Mouse (Mus musculus) monocyte, adult 5-6 weeks (primary cell): ENCODE measurements around the gene Nlk. TPM values are rescaled to one million over a fixed set of nuclear protein-coding genes. Genes with fewer than 3 reads are reported as not detected.
"Not testable (repeated sequence)": the region's sequence is repeated elsewhere in the genome, so short reads cannot be mapped to it uniquely, and the experiment has no call there.

Experiments
- ATAC-seq: fragments of 153-309, 156-312 bp; replicated peaks from 2 replicates; pipeline ENCODE4 v1.8.0; 2017; ENCODE audit warnings: mild to moderate bottlenecking; ENCODE audit not compliant: low TSS enrichment, insufficient number of reproducible peaks, severe bottlenecking, poor library complexity, low FRiP score
- total RNA-seq: library from RNA; stranded (forward); fragments of 200-1000, 200-491, 200-594 nt; gene quantifications from 3 replicates; pipeline ENCODE4 v1.2.3, GENCODE M21; 2017

Gene Nlk
- total RNA-seq, 1 experiment from 2014 or later, result 22.7 TPM

DNA sequence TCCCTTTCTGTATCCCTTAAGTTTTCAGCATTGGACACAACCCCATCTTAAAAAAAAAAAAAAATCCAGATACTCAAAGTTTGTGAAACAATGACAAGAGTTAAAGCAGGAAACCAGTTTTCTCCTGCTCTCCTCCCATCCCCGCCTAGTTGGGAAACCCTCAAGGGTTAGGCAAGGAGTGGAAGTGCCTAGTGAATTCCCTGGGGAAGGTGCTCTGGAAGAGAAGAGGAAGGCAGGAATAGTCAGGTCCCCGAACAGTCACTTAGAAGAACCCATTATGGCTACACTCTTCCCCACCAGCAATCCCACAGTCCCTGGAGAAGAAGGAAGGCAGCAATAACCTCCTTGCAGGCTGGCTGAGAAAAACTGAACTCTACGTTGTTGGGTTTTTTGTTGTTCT, 2.9 kb downstream of the Nlk start:
- no peak for ATAC-seq

DNA sequence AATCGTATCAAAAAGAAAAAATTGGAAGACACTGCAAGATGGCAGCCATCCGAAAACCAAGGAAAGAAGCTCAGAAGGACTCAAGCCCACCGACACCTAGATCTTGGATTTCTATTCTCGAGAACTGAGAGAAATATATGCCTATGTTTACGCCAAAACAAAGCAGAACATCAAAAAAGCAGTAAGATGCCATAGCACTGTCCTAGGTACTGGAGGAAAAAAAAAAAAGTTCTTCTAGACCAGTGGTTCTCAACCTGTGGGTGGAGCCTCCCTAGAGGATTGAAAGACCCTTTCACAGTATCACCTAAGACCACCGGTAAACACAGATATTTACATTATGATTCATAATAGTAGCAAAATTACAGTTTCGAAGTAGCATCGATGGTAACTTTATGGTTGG, 3.9 kb downstream of the Nlk start:
- ATAC-seq, result no peak

DNA sequence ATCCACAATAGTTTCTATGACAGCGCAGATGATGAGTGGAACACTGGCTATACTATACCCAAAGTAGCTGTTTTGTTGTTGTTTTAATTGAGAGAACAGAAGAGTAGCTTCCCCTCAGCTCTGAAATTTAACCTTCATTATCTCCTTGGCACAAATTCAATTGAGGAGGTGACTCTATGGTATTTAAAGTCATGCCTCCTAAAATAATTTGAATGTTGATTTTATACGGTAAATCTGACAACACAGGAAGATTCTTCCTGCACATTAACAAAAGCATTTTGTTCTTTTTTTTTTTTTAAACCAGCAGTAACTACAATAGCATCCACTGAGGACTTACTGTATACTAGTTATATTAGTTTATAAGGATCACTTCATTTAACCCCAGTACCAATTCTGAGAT, 6.0 kb downstream of the Nlk start:
- ATAC-seq, result no peak

DNA sequence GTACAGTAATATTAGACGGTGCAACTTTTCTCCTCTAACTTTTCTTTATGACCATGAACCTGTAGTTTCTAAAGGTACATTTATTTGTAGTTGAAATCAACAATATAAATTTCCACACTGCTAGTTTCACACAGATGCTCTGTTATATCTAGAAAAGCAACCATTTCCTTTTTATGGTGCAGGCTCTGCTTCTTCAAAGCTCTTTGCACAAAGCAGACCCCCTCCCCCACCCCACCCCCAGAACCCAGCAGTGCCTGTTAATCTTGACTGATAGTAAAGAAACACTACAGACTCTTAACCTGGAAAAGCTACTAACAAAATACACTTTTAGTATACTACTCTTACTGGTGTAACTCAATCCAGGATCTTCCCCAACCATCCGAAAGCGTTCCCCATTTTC, 6.6 kb downstream of the Nlk start:
- ATAC-seq, result no peak

DNA sequence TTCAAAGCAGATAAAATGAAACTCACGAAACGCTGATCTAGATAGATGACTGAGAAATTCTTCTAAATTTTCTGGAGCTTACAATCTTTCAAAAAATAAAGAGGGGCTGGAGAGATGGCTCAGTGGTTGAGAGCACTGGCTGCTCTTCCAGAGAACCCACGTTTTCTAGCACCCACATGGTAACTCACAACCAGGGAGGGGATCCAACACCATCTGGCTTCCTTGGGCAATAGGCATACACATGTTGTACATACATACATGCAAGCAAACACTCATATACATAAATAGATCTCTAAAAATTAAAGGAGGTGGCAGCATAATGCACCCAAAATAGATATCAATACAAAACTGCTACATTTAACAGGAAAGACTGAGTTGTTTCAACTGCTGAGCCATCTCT, 16.1 kb downstream of the Nlk start:
- ATAC-seq, result no peak

DNA sequence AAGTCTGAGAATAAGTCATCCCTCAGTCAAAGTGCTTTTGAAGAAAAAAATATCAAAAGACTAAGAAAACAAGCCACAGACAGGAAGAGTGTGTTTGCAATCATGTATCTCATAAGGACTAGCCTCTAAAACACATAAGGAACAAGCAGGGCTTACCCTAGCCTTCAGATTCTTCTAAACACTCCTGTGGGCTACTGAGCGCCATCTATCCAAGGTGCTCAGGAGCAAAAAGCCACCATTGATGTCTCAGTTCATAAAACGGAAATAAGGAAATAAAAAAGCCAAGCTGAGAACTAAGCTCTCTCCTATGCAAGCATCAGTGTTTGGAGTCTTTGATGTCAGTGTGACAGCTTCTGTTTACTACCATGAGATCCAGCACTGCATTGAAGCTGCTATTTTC, 18.4 kb downstream of the Nlk start:
- no peak for ATAC-seq

DNA sequence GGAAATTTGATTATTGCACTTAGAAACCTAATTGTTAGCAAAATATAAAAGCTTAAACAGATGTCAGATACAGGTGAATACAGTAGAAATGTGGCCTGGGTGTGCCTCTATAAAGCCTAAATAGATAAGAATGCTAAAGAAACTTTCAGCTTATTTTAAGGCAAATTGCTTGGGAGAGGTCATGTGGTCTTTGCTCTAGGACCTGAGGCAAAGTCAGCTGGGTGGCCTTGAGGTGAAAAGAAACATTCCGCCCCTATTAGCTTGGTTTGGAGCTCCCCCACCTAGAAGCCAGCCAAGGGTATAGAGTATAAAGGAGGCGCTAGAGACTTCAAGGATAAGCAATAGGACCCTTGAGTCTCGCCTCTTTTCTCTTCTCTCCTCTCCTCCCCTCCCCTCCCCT, 28.5 kb downstream of the Nlk start:
- ATAC-seq, result no peak

DNA sequence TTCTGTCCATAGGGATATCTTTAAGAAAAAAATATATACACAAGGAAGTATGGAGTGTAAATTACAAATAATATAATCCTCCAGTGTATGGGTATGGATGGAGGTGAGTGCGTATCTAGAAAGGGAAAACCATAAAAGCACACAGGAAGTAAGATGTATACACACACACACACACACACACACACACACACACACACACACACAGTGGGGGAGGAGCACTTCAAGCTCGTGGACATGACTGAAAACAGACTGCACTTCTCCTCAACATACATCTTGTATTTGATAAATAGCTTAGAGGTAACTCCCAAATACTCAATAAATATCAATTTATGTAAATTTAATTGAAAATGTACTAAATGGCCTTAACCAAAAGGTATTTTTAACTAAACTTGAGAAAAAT, 32.3 kb downstream of the Nlk start:
- no peak for ATAC-seq

DNA sequence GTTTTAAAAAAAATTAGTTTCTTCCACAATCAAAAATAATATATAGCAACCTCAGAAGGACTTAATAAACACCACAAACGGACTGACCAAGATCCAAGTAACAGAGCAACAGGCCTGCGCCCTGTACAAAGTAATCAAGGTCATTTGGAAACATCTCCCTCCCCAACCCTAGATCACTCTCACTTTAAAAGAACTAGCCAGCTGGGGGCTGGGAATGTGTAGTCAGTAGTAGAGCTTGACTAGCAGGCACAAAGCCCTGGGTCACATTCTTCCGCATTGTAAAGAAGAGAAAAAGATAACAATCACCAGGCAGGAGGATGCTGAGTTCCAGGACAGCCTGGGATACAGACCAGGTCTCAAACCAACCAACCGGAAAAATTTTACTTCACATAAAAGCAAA, 33.3 kb downstream of the Nlk start:
- ATAC-seq, result no peak

DNA sequence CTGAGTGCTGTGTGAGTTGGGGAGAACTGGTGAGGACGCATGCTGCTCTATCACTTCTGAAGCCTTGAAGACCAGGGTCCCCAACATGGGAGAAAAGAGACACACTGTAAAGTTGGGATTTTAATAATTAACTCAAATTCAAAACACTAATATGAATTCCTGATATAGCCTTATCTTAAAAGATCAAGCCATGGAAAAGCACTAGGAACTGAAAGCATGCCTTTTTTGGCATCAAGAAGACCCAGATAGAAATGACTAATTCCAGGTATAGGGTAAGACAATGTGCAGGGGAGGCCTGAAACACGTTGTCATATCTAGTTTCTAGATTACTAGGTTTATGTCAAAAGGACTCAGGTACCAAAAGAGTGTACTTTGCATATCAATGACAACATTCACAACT, 48.0 kb downstream of the Nlk start:
- no peak for ATAC-seq

DNA sequence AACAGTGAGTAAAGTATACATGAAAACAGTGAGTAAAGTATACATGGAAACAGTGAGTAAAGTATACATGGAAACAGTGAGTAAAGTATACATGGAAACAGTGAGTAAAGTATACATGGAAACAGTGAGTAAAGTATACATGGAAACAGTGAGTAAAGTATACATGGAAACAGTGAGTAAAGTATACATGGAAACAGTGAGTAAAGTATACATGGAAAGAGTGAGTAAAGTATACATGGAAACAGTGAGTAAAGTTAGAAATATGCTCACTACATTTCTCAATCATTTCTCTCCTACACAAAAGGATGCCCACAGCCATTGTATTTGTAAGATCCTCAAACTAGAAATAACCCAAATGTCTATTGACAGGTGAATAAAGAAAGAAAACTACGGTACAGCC, 48.8 kb downstream of the Nlk start:
- not testable (repeated sequence) for ATAC-seq

DNA sequence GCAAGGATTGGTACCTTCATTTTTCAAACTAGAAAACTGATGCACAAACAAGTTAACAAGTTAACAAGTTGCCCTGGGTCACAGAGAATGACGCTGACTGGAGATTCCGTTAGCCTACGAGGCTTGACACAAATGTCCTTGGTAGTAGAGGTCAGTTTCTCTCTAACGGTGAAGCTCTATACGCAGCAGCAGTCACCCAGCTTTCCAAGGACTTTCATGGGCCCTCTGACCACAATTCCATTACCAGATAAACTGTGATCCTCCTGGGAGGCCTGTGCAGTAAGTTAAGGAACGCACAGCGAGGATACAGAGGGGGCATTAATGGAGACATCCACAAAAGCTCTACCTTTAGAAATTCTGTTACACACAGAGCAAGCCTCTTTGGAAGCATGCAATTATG, 53.4 kb downstream of the Nlk start:
- no peak for ATAC-seq

DNA sequence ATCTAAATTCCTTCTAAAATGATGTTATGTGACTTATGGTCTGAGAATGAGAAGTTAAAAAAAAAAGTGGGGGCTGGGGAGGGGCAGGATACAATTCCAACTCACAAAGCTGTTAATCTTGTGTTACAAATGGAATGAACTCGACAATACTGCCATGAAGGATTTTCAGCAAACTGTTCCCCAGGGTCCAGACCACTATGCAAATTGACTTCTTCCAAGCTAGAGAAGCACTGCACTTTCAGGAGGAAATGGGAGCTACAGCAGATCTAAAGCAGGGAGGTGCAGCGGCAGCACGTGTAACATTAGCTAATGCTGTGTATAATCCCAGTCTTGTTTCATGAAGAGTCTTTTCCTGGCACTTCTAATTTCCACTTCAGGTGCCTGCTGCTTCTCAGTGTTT, 55.0 kb downstream of the Nlk start:
- no peak for ATAC-seq

DNA sequence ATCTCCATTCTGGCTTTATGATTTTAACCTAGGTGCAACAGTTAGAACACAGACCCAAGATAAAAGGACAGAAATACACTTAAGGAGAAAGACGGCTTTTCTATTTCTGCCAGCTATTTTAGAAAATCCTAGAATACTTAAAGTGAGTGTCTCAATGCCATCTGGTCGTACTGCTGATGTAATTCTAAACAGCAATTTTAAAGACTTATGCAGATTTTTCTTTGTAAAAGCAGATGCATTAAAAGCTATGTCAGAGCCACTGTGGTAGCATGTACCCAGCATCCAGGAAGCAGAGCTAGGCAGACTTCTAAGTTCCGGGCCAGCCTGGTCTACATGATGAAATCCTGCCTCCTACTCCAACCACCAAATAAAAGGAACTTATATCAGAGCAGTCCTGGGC, 56.1 kb downstream of the Nlk start:
- no peak for ATAC-seq

DNA sequence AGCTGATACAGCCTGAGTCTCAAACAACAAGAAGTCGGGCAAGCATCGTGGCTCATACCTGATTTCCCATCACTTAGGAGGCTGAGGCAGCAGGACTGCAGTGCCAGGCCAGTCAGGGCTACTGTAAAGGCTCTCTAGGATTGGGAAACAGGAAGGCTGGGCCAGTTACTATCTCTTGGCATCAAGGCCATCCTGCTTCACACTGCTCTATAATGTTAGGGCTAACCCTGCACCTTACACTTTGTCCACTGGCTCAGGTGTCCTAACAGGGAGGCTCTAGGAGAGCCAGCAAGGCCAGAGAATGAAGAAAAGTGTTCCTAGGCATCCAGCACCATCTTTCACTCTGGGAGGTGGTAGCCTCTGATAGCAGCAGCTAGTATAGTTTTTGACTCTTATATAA, 64.4 kb downstream of the Nlk start:
- ATAC-seq, result no peak

DNA sequence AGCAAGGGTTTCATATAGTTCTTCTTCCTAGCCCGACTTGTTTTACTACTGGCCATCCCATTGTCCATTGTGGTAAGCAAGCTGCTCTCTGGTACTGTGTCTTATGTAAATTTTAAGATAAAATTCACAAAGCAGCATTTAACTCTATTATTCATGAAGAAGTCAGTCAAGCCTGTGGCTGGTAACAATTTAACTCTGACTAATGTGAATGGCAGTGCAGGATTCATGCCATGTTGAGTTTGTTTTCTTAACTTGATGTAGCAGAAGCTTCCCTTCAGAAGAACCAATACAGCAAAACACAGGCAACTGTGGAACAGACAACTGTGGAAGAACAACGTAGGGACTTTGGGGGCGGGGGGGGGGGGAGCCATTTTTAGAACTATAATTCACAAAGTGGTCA, 68.3 kb downstream of the Nlk start:
- ATAC-seq, result no peak

DNA sequence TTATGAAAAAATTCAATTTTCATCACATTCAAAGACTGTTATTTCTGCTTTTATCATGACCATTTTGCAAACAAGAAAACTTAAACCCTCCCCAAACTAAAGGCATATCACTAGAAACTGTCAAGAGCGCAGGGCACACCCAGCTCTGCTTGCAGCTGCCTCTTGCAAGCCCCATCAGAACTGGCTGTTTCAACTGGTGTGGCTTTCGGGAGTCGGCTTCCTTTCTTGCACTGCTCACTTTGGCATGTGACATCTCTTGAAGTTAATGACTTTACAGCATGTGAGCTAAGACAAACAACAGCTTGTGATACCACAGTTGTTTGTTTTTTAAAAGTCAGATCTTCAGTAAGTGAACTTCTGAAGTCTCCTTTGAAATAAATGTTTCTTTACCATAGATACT, 72.8 kb downstream of the Nlk start:
- ATAC-seq, result no peak

DNA sequence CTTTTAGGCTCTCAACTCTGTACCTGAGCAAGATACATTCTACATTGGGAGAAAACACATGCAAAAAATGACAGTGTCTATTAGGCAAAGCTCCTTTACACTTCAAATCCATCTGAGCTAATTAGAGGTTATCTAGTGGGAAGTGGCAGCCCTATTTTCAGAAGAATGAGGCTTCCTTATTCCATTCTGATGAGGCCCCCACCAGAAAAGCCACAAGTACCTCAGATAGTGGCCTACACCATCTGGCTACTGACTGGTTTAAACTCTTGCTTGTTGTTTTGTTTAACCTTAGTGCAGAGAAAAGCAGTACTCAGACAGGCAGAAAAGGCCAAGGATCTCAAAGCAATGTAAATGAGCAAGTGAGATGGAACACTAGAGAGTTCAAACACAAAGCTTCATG, 75.2 kb downstream of the Nlk start:
- no peak for ATAC-seq

DNA sequence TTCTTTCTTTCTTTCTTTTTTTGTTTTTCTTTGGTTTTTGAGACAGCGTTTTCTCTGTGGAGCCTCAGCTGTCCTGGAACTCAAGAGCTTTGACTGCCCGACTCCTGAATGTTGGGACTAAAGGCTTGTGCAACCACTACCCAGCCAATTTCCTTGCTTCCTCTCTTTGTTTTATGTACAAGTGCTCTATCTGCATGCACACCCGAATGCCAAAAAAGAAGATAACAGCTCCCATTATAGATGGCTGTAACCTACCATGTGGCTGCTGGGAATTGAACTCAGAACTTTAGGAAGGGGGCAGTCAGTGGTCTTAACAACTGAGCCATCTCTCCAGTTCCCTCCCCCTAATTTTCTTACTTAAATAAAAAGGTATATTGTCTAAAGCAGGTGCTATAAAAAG, 77.0 kb downstream of the Nlk start:
- ATAC-seq, result no peak

DNA sequence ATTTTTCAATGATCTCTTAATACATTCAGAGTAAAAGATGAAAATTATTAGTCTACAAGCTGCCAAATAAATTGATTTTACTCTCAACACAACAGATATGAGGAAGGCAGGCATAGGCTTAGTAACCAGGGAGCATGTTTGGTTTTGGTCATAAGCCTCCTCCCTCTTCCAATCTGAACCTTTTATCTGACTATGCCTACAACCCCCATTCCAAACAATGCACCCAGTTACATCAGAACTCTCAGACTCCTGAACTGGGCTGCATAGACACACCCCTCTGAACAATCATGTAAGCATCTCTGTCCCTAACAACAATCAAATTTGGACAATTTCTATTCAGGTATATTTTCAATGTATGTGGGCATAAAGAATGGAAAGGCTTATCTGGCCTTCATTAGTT, 85.9 kb downstream of the Nlk start:
- no peak for ATAC-seq

DNA sequence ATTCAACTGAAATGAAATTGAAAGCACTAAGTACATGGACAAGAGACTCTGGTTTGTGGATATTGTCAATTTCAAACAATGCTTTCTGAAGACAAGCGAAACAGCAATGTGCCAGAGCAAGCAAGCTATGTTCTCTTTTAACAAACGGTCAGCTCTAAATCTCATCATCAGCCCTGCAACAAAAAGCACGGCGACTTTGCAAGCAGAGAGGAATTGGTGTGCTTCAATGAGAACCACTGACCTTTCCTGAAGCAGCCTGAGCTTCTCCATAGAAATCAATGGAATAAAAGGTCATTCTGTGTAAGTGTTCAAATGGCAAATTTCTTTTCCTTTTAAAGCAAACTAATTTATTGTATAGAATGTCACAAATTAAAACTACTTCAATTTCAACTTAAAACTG, 87.5 kb downstream of the Nlk start:
- no peak for ATAC-seq

DNA sequence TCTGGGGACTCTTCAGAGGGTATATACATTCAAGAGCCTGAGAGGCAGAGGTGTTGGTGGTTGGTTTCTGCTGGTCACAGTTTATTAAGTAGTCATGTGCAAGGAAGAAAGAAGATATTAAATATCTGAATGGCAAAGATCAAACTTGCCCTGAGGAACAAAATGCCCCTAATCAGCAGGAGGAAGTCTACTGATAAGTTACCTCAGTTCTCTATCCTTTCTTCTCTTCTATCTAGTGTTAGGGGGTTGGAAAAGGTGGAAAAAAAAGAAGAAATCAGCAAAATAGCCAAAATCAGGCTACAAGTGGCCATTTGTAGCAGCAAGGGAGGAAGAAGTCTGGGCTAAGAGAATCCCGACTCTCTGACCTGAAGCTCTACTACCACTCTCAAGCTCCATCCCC, 92.3 kb downstream of the Nlk start:
- no peak for ATAC-seq
